Mouse (Mus musculus): ENCODE measurements at regions not wholly inside any gene's neighbourhood (a gene's known extent, or its start where the extent isn't known, plus 50 kb on each side); places are given as distances from the start of the nearest gene placed in this dataset.

DNA sequence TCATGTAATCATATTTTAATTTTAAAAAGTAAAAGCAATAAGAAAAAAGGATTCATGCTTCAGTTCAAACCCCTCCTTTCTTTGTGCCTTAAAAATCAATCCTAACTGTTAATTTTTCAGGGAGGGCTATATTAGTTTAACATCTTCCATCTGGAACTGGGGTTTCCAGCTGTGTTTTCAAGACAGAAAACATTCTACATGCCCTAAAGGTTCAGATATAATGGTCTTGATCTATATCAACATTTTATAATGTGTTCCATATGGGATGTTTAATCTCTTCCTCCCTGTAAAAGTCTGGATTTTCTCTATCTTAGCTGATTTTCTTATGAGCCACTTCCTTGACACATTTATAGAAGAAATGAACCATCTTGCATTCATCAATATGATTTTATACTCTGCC, 205.9 kb upstream of the Grm7 start:
- no peak for ATAC-seq (replicated peaks; ENCODE audit: low read depth, poor library complexity, severe bottlenecking)

DNA sequence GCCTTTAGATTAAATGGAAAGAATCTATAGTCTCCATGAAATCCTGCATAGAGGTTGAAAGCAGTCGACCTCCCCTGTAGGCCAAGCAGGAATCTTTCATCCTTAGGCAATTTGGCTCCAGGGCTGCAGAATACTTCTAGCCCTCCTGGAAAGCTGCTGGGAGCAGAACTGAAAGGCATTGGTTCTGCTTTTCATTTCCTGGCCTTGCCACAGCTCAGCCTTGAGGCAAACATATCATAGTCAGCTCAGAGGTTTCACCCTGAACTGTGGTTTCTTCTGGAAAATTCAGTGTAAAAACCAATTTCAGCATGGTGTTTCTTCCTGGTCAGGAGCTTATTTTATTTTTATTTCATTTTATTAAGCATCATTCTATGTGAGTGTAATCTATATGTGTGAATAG, 182.0 kb upstream of the Grm7 start:
- peak; percentile 68 for ATAC-seq (replicated peaks; ENCODE audit: low read depth, poor library complexity, severe bottlenecking)

DNA sequence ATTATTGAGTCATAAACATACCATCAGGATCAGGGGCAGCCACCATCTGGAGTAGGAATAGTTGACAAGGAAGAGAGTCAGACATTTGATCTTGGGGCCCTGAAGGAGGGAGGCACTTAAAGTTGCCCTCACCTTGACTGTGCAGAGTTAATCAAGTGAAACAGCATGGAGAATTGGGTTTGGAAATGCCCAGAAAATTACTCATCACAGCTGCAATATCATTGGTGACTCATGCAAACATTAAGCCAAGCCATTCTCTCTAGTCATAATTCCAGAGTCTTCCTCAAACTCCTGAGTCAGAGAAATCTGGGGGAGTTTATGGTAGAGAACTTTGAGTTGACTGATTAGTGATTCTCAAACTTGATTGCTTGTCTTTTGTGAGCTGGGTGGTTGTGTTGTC, 177.7 kb upstream of the Grm7 start:
- no peak for ATAC-seq (replicated peaks; ENCODE audit: low read depth, poor library complexity, severe bottlenecking)

DNA sequence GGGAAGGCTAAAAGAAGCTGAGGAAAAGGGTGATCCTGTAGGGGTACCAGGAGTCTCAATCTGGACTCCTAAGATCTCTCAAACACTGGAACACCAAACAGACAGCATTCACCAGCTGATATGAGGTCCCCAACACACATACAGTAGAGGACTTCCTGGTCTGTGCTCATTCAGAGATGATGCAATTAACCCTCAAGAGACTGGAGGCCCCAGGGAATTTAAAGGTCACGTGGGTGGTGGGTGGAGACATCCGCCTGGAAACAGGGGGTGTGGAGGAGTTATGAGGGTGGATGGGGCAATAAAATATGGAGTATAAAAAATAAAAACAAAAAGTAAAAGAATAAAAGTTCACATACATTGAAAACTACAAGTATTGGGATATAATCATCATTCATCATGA, 139.5 kb upstream of the Grm7 start:
- no peak for ATAC-seq (replicated peaks; ENCODE audit: low read depth, poor library complexity, severe bottlenecking)

DNA sequence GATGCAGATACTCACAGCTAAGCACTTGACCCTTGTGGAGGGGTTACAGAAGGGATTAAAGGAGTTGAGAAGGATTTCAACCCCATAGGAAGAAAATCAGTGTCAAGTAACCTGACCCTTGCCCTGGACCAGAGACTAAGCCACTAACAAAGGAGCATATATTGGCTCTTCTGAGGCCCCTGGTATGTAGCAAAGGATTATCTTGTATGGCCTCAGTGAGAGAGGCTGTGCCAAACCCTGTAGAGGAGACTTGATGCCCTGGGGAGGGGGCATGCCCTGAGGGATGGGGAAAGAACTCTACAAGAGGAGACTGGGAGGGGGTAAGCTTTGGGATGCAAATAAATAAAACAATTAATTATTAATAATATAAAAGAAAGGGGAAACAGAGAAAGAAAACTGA, 134.9 kb upstream of the Grm7 start:
- no peak for ATAC-seq (replicated peaks; ENCODE audit: low read depth, poor library complexity, severe bottlenecking)

DNA sequence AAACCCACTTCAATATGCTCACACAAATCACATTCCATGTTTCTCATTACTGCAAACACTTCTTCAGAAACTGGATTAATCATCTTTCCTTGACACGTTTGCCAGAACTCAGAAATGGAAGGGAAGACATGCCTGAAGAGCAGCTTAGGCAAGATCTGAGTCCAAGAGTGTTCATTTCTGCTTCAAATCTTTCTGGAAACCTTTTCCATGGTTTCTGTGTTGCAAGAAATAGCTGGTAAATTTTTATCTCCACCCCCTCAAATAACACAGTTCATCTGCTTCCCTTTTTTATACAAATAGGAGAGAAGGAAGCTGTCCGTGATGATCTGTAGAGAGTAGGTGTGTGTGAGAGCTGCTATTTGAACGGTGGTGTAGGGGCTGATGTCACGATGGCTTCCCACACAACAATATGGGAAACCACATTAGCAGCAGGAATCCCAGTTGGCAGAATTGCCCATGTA, 106.6 kb upstream of the Grm7 start:
- no peak for ATAC-seq (replicated peaks; ENCODE audit: low read depth, poor library complexity, severe bottlenecking)

DNA sequence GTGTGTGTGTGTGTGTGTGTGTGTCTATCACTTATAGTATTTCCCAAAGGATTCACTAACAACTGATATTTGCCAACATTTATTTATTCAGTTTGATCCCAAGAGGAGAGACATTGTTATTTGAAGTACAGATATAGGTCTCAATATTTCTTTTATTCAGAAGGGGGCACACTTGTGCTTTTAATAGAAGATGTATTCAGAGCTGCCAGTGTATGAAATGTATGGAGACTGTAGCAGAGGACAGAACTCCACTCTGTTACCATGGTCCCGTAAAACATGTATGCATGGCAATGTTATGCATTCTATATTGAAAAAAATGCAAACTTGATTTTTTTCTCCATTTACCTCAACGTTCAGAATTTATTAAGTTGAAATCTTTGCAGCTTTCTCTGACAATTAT, 99.8 kb upstream of the Grm7 start:
- ATAC-seq (replicated peaks; ENCODE audit: low read depth, poor library complexity, severe bottlenecking) = no peak

DNA sequence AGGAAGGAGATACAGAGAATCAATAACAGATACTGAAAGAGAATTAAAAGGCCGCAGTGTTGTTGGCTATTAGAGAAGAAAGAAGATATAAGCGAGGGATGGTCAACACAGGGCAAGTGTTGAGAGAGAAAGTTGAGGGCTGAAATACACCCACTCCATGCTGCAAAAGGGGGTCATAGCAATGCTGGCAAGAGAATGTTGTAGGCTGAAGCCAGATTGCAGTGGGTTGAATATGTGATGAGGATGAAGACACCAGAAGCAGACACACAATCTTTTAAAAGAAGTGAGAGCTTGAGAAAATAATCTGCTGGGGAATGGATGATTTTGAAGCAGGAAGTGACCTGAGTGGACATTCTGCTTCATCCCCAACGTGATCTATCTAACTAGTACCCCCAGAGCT, 90.5 kb upstream of the Grm7 start:
- no peak for ATAC-seq (replicated peaks; ENCODE audit: low read depth, poor library complexity, severe bottlenecking)

DNA sequence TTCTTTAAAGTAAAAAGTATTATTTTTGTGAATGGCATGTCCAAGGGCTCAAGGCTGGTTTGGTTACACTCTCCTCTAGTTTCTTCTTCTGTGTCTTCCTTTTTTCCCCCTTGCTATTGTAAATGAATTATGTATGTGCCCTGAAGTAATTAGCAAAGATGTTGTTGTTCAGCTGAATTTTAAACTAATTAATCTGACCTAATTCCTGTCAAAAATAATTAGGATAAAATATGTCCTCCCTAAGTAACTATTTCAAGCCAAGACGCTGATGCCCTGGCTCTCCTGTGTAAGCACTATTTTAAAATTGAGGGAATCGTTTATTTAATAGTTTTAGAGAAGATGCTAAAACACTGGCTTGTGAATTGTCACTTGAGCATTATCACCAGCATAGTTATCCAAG, 85.7 kb upstream of the Grm7 start:
- no peak for ATAC-seq (replicated peaks; ENCODE audit: low read depth, poor library complexity, severe bottlenecking)

DNA sequence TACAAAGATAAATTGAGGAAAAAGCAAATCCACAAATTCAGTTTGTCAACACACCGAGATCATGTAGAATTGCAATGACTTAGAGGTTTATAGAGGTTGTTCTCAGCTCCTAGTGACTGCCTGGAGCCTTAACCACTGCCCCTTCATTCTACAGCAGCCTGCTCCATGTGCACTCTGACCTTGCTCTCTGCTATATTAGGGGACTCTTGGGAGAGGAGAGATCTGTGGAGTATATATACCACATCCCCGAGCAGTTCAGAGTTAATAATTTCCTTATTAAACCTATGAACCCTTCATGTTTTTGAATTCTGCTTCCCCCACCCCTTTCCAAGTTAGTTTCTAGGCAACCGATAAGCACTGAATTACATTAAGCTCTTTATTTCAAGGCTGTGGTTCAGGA, 85.0 kb upstream of the Grm7 start:
- no peak for ATAC-seq (replicated peaks; ENCODE audit: low read depth, poor library complexity, severe bottlenecking)

DNA sequence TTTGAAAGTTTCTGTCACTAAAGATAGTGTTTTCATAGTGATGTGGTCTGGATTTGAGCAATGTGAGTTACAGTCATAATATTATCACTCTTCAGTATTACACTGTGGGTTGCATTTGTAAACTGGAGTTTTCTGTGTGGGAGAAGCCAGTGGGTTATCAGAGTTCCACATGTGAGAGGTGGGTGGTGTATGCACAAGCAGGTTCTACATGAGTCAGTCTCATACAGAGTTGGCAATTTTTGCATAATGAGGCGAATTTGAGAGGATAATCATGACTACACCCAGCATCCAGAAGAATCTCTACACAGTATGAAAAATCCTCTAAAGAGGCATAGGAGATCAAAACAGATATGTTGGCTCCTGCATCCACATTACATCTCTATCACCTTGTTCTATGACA, 68.2 kb upstream of the Grm7 start:
- no peak for ATAC-seq (replicated peaks; ENCODE audit: low read depth, poor library complexity, severe bottlenecking)
